Mouse (Mus musculus) megakaryocyte, embryonic 14.5 days (primary cell): ENCODE data around the gene Cox6b1.

Source experiments
- FLI1 ChIP-seq: IDR thresholded peaks from 2 replicates; pipeline ENCODE4 v1.6.1; 2012; ENCODE audit warnings: low read length, inconsistent platforms, mixed read lengths
- GATA1 ChIP-seq: IDR thresholded peaks from 3 replicates; pipeline ENCODE4 v1.6.1; 2012; ENCODE audit warnings: mixed read lengths, low read length, inconsistent platforms, borderline replicate concordance

- TF ChIP-seq GATA1 (no peak), FLI1 (no peak)
Measured at GRCm38 (mm10) chr7:30599933-30600353, 26.0 kb downstream of the Cox6b1 start.
